Mouse (Mus musculus) cerebellum, adult 2 months (tissue): ENCODE data around the gene Adcy1.

ENCODE experiments used
- CTCF ChIP-seq: fragments of 200-500 bp; IDR thresholded peaks from 2 replicates; pipeline ENCODE4 v1.5.1; 2011; ENCODE audit warnings: low read depth, mild to moderate bottlenecking, control low read depth, low read length, moderate library complexity, borderline replicate concordance; ENCODE audit not compliant: insufficient read depth
- POLR2A ChIP-seq: fragments of 200-500 bp; IDR thresholded peaks from 2 replicates; pipeline ENCODE4 v1.6.1; 2011; ENCODE audit warnings: low read length, control low read depth, borderline replicate concordance; ENCODE audit not compliant: insufficient read depth

GRCm38 (mm10) chr11:7133736-7134135 is 70.4 kb downstream of the Adcy1 start:
- TF ChIP-seq CTCF, result no peak
- no peak for TF ChIP-seq POLR2A
